Mouse (Mus musculus): ENCODE results near the gene Car5a. TPM values are rescaled to one million over a fixed set of nuclear protein-coding genes. Genes with fewer than 3 reads are reported as not detected.
A peak's percentile ranks its signal among the peaks of the same experiment; 100 is the strongest.

Gene Car5a
- polyA plus RNA-seq, 1 experiment from 2014 or later: 3.2 TPM

GRCm38 (mm10) chr8:121947753-121948141 is 3.0 kb upstream of the Car5a start:
- Histone ChIP-seq H3K4me1 (replicated peaks) (peaks cover 67% of the 10 kb centered on the region), H3K27me3 (peaks cover 3% of the 10 kb centered on the region; the same call in 1 of the 2 replicates), H3K4me2 (peak overlapping the region; percentile 94), H3K9me3 (replicated peaks) (no peaks in the 10 kb centered on the region), H3K36me3 (replicated peaks) (0 out of 2 replicates have a peak, but pooled peaks cover 4% of the 10 kb centered on the region), H3K9ac (peak overlapping the region; percentile 78), H3K4me3 (replicated peaks) (peak overlapping the region; percentile 65), H3K27ac (replicated peaks) (peak overlapping the region; percentile 88)
- under 1% methylated on average over 18 of the region's 18 CpGs for WGBS (ENCODE audit: insufficient replicate concordance)
- peak; percentile 32 for ATAC-seq (ENCODE audit: insufficient read depth)

GRCm38 (mm10) chr8:121947047-121947752 is 2.5 kb upstream of the Car5a start:
- WGBS (ENCODE audit: insufficient replicate concordance): 35% methylated on average over 19 of the region's 19 CpGs
- Histone ChIP-seq H3K27ac (replicated peaks) (peak overlapping the region; percentile 88), H3K9me3 (replicated peaks) (no peaks in the 10 kb centered on the region), H3K4me1 (replicated peaks) (peaks cover 61% of the 10 kb centered on the region), H3K27me3 (peaks cover 3% of the 10 kb centered on the region), H3K4me3 (replicated peaks) (peak overlapping the region; percentile 65), H3K4me2 (peak overlapping the region; percentile 94), H3K36me3 (replicated peaks) (no peaks in the 10 kb centered on the region), H3K9ac (peak overlapping the region; percentile 78)
- no peak for ATAC-seq (ENCODE audit: insufficient read depth)

GRCm38 (mm10) chr8:121946351-121946750 is 1.6 kb upstream of the Car5a start:
- Histone ChIP-seq H3K27me3 (peaks cover 3% of the 10 kb centered on the region), H3K27ac (replicated peaks) (no peak overlapping the region), H3K4me3 (replicated peaks) (no peak overlapping the region), H3K4me2 (peak overlapping the region; percentile 94; the same call in 1 of the 2 replicates), H3K9ac (no peak overlapping the region), H3K36me3 (replicated peaks) (no peaks in the 10 kb centered on the region), H3K9me3 (replicated peaks) (no peaks in the 10 kb centered on the region), H3K4me1 (replicated peaks) (peaks cover 53% of the 10 kb centered on the region)
- no peak for ATAC-seq (ENCODE audit: insufficient read depth)
- WGBS (ENCODE audit: insufficient replicate concordance): 74% methylated on average over 7 of the region's 7 CpGs

- Histone ChIP-seq H3K9me3 (replicated peaks) (no peaks in the 10 kb centered on the region), H3K4me3 (replicated peaks) (no peak overlapping the region), H3K27ac (replicated peaks) (no peak overlapping the region), H3K4me2 (peak overlapping the region; percentile 25; the same call in 1 of the 2 replicates), H3K36me3 (replicated peaks) (no peaks in the 10 kb centered on the region), H3K4me1 (replicated peaks) (peaks cover 40% of the 10 kb centered on the region), H3K9ac (no peak overlapping the region), H3K27me3 (peaks cover 14% of the 10 kb centered on the region)
- no peak for ATAC-seq (ENCODE audit: insufficient read depth)
- WGBS (ENCODE audit: insufficient replicate concordance): 67% methylated on average over 8 of the region's 8 CpGs
These were observed 988 bp downstream of the Car5a start for GRCm38 (mm10) chr8:121943716-121944115.

GRCm38 (mm10) chr8:121943057-121943540 is 1.6 kb downstream of the Car5a start:
- peaks cover 14% of the 10 kb centered on the region for H3K27me3 ChIP-seq
- no peak for ATAC-seq (ENCODE audit: insufficient read depth)
- H3K4me3 ChIP-seq (replicated peaks): no peak overlapping the region
- no peak overlapping the region for H3K27ac ChIP-seq (replicated peaks)
- no peak overlapping the region for H3K9ac ChIP-seq
- H3K9me3 ChIP-seq (replicated peaks): no peaks in the 10 kb centered on the region
- H3K4me1 ChIP-seq (replicated peaks): peaks cover 34% of the 10 kb centered on the region
- no peak overlapping the region for H3K4me2 ChIP-seq
- WGBS (ENCODE audit: insufficient replicate concordance): 8% methylated on average over 2 of the region's 2 CpGs
- H3K36me3 ChIP-seq (replicated peaks): no peaks in the 10 kb centered on the region

GRCm38 (mm10) chr8:121938732-121939131 is 6.0 kb downstream of the Car5a start:
- Histone ChIP-seq H3K4me2 (no peak overlapping the region), H3K27me3 (peaks cover 11% of the 10 kb centered on the region), H3K9ac (no peak overlapping the region), H3K9me3 (replicated peaks) (no peaks in the 10 kb centered on the region), H3K27ac (replicated peaks) (no peak overlapping the region), H3K36me3 (replicated peaks) (no peaks in the 10 kb centered on the region), H3K4me3 (replicated peaks) (no peak overlapping the region), H3K4me1 (replicated peaks) (peaks cover 10% of the 10 kb centered on the region)
- ATAC-seq (ENCODE audit: insufficient read depth): no peak
- 60% methylated on average over 7 of the region's 7 CpGs for WGBS (ENCODE audit: insufficient replicate concordance)

- no peak overlapping the region for H3K4me2 ChIP-seq
- H3K36me3 ChIP-seq (replicated peaks): no peaks in the 10 kb centered on the region
- H3K27ac ChIP-seq (replicated peaks): no peak overlapping the region
- H3K9me3 ChIP-seq (replicated peaks): no peaks in the 10 kb centered on the region
- peaks cover 11% of the 10 kb centered on the region; the same call in 1 of the 2 replicates for H3K27me3 ChIP-seq
- no peak overlapping the region for H3K9ac ChIP-seq
- WGBS (ENCODE audit: insufficient replicate concordance): 75% methylated on average over 14 of the region's 14 CpGs
- peaks cover 5% of the 10 kb centered on the region; the same call in 1 of the 2 replicates for H3K4me1 ChIP-seq (replicated peaks)
- ATAC-seq (ENCODE audit: insufficient read depth): no peak
- no peak overlapping the region for H3K4me3 ChIP-seq (replicated peaks)
These were observed 8.3 kb downstream of the Car5a start for GRCm38 (mm10) chr8:121936391-121936790.

GRCm38 (mm10) chr8:121935341-121936294 is 9.1 kb downstream of the Car5a start:
- H3K27me3 ChIP-seq: 0 out of 2 replicates have a peak, but pooled peaks cover 5% of the 10 kb centered on the region
- no peak overlapping the region for H3K27ac ChIP-seq (replicated peaks)
- no peak for ATAC-seq (ENCODE audit: insufficient read depth)
- 56% methylated on average over 12 of the region's 12 CpGs for WGBS (ENCODE audit: insufficient replicate concordance)
- H3K4me3 ChIP-seq (replicated peaks): no peak overlapping the region
- no peak overlapping the region for H3K4me2 ChIP-seq
- no peak overlapping the region for H3K9ac ChIP-seq
- H3K4me1 ChIP-seq (replicated peaks): peaks cover 5% of the 10 kb centered on the region; the same call in 1 of the 2 replicates
- no peaks in the 10 kb centered on the region for H3K9me3 ChIP-seq (replicated peaks)
- H3K36me3 ChIP-seq (replicated peaks): no peaks in the 10 kb centered on the region

- Histone ChIP-seq H3K4me2 (no peak overlapping the region), H3K36me3 (replicated peaks) (no peaks in the 10 kb centered on the region), H3K9me3 (replicated peaks) (no peaks in the 10 kb centered on the region), H3K4me3 (replicated peaks) (no peak overlapping the region), H3K27ac (replicated peaks) (no peak overlapping the region), H3K27me3 (0 out of 2 replicates have a peak, but pooled peaks cover 5% of the 10 kb centered on the region), H3K9ac (no peak overlapping the region), H3K4me1 (replicated peaks) (peaks cover 5% of the 10 kb centered on the region; the same call in 1 of the 2 replicates)
- ATAC-seq (ENCODE audit: insufficient read depth): no peak
These were observed 9.8 kb downstream of the Car5a start for GRCm38 (mm10) chr8:121934923-121935322.

- no peak overlapping the region for H3K4me2 ChIP-seq
- H3K27ac ChIP-seq (replicated peaks): no peak overlapping the region
- H3K9ac ChIP-seq: no peak overlapping the region
- H3K9me3 ChIP-seq (replicated peaks): no peaks in the 10 kb centered on the region
- H3K27me3 ChIP-seq: 0 out of 2 replicates have a peak, but pooled peaks cover 2% of the 10 kb centered on the region
- no peak for ATAC-seq (ENCODE audit: insufficient read depth)
- peaks cover 5% of the 10 kb centered on the region; the same call in 1 of the 2 replicates for H3K4me1 ChIP-seq (replicated peaks)
- no peak overlapping the region for H3K4me3 ChIP-seq (replicated peaks)
- no peaks in the 10 kb centered on the region for H3K36me3 ChIP-seq (replicated peaks)
- 25% methylated on average over 4 of the region's 4 CpGs for WGBS (ENCODE audit: insufficient replicate concordance)
These were observed 10.2 kb downstream of the Car5a start for GRCm38 (mm10) chr8:121934506-121934905.

All from liver, embryonic 15.5 days (tissue).